Mouse (Mus musculus): ENCODE data around the gene C8a. TPM values are rescaled to one million over a fixed set of nuclear protein-coding genes. Genes with fewer than 3 reads are reported as not detected.

C8a gene
- total RNA-seq, 2 experiments from 2014 or later: not detected

DNA sequence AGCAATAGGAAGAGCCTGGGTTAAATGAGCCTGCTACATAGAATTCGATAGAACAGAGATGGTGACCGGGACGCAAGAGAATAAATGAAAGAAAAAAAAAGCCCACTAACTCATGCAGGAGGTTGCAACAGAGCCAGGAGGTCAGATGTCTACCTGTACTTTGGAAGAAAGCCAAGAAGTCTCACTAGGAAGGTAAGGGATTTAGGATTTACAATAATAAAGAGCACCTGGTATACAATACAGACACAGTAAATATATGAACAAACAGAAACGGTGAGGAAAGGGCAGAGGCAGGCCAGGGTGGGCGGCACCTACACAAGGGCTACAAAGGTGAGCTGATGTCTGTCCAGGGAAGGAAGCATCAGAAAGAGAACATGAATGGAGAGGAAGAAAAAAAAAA, 34.0 kb downstream of the C8a start:
- DNase-seq: no peak

- no peak for DNase-seq
Observed at GRCm38 (mm10) chr4:104838342-104838741, 37.9 kb downstream of the C8a start.

DNA sequence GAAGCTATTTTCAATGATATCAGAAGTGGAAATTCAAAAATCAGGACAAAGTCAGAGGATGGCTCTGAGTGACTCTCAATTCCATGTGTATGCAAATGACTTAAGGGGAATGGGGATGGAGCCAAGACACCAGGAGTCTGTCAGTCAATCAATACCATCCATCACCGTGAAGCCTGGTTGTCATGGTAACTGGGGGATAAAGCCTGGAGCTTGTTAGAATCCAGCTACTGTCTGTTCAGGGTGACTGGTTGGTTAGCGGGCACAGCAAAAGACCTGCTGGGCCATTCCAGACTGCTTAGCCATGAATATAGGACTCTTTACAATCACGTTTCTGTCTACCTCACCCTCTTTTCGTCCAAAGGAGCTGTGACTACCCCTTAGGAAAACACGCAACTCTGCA, 41.1 kb downstream of the C8a start:
- no peak for DNase-seq

DNA sequence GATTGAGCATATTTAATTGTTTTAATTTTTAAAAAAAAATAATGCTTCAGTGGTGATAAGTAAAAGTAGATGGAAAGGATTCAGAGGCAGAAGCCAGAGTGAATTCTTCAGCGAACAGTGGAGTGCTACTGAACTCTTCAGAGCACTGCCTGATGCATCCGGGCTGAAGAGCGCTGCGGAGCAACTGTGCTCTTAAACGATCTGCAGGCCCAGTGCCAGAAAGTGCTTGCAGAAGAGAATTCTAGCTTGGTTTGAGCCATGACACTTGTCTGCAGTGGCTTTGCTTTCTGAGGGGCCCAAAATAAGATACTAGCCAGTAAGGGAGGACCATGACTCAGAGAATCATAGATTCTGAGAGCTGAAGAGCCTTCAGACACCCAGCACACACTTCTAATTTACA, 47.3 kb downstream of the C8a start:
- no peak for DNase-seq

GRCm38 (mm10) chr4:104824381-104825077, 51.7 kb downstream of the C8a start:
- no peak for DNase-seq

DNA sequence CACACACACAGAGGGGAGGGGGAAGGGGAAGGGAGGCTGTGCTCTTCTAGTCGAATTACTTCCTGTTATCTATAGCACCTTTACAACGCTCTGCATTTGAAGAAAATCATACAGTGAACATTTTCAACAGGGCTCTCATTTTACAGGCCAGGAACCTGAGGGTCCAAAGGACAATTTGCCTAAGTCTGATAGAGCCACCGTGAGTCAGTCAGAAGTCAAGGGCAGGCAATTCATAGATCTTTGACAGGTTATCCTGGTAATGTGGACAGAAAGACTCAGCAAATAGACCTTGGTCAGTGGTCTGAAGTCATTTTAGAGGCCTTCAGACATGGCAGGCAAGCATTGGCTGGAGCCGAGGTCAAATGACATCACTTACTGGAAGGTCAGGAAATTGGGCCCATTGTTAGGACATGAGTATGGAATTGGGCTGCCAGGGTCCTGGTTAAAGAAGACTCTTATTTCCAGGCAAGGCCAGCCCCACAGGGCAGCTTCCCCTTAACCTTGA, 52.5 kb downstream of the C8a start:
- DNase-seq: no peak

DNA sequence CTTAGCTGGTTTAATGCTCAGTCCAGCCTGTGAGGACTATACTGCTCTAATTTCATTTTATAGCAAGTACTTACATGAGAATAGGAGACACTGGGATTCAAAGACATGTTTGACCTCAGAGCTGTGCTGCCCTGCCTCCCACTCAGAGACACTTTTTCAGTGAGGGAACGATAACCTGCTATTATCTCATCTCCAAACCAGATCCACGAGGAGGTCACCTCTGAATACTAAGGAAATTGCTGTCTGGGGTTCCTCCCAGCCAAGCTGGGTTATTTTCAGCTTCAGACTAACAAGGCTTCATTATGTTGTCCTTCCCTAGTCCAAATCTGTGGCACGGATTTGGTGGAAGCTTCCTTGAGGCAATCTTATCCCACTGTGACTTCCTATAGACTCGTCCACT, 56.3 kb downstream of the C8a start:
- no peak for DNase-seq

- no peak for DNase-seq
Observed at GRCm38 (mm10) chr4:104818986-104819385, 57.2 kb downstream of the C8a start.

DNA sequence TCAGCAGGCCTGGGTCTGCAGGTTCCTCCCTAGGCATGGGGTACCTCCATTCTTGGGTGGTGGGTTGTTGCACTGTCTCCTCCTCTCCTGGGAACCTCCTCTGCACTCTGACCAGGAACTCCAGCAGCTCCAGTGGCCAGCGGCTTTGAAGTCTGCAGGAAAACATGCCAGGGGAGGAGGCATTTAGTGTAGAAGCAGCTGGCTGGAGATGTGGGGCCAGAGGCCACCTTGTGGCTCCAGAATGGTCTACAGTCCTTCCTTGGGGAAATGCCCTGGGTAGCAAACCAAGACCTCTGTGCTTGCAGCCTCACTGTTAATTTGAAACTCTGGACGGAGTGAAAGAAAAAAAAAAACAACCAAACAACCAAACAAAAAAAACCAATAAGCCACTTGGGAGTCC, 58.7 kb downstream of the C8a start:
- no peak for DNase-seq

- DNase-seq: no peak
Observed at GRCm38 (mm10) chr4:104816519-104817232, 59.5 kb downstream of the C8a start.

DNA sequence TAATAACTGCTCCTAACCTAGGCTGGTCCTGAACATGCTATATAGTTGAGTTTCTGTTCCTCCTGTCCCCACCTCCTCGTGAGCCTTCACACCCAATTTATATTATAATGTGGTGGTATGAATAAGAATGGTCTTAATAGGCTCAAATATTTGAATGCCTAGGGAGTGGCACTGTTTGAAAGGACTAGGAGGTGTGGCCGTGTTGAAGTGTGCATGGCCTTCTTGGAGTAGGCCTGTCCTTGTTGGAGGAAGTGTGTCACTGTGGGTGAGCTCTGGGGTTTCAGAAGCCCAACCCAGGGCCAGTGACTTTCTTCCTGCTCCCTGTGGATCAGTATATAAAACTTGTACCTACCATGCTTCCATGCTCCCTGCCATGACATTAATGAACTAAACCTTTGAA, 62.6 kb downstream of the C8a start:
- DNase-seq: no peak

DNA sequence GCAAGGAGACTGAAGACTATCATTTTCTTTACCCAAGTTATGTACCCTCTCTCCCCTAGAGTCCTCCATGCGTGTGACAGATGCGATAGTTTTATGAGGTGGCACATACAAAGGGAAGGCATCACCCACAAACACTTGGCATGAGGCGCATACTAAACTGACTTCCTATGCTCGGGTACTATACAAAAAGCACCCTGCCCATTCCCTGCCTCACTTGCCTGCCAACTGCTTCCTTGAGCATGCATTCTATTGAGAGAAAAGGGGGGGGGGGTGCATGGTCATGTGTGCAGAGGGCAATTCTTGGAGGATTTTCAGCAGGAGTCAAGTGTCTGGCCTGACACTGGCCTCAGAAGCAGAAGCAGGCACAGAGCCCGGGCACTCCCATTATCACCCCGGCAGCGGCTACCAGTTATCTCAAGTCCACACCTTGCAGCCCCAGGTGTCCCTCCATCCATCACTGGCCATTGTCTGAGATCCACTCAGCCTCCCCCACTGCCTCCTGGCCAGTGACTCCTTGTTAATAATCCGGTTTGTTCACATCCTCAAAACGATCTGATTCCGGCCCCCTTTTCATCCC, 65.4 kb downstream of the C8a start:
- no peak for DNase-seq

DNA sequence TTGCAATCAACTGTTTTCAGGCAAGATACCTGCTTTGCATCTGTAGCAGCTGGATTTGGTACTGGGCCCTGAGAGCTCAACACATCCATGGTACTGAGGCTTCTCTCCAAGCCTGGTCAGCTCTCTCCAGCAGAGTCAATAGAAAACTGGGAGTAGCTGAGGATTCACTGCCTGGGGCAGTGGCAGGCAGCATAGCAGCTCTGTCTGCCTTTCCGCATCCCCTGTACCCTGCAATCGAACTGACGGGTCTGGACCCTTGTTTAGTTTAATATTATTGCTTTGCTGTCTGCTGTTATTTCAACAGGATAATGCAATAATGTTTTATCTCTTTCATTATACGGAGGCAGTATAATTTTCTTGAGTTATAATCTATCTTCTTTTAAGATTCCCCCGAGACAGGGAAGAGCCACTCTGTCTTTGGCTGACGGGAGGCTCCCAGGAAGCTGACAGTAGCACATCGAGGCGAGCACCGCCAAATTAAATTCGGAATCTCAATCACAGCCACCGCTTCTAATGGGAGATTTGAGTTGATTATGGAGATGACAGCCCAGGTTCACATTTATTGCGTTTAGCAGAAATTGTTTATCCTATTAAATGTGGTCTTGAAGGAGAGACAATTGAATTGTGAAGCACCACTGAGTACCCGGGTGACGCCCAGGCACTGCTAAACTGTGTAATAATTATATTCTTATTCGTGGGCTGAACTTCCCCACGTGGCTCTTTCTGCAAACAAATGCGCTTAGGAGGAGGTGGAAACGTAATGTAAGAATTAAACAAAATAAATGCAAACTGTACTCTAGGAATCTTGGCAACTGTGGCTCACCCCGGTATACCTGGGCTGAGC, 70.6 kb downstream of the C8a start:
- DNase-seq: no peak

GRCm38 (mm10) chr4:104804100-104804499, 72.1 kb downstream of the C8a start:
- no peak for DNase-seq

GRCm38 (mm10) chr4:104801625-104802024, 74.6 kb downstream of the C8a start:
- no peak for DNase-seq

DNA sequence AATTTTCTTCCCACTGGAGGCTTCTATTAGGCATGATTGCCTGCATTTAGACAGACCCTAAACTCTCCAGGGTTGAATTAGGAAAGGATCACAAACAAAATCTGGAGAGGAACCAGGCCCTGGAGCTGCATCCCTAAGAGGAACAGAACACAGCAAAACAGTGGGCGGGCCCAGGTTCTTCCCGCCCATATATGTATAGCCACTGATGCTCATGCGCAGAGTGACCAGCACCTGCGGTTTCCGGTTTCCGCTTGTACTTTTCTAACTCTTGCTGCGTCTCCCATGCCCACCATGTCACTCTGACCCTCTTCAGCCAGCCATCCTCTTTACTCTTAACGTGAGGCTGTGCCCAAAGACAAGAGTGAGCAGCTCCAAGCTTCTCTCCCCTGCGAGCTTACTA, 77.2 kb downstream of the C8a start:
- no peak for DNase-seq

DNA sequence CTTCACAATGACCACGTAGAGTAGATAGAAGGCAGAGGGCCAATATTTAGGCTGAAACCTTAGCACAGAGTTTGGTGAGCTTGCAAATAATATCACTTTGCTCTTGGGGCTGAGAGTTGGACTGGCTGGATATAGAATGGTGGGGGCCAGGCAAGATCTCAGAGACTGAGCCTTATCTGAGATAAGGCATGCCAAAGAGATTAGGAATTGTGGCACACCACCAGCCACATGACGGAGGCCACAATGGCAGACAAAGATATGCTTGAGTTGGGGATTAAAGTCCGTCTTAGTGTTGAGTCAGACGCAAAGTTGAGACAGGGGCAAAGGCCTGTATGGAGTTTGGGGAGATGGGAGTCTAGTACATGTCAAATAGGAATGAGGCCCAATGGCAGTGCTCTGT, 84.1 kb downstream of the C8a start:
- DNase-seq: no peak

- DNase-seq: no peak
Observed at GRCm38 (mm10) chr4:104782346-104782745, 93.9 kb downstream of the C8a start.

DNA sequence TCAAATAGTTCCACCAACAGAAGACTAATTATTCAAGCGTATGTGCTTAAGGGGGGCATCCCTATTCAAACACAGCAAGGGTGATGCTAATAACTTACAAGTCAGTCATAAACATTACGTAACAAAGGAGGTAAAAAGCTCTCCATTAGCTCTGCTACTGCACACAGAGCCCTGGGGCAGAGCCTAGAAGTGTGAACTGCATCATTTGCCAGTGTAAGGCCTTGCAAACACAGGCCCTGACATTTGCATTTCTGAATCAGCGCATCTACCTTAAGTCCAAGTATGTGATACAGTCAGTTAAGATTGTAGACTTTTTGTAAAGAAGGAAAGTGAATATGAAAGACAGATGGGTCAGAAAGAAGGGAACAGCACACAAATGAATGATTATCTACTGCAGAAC, 94.8 kb downstream of the C8a start:
- no peak for DNase-seq

DNA sequence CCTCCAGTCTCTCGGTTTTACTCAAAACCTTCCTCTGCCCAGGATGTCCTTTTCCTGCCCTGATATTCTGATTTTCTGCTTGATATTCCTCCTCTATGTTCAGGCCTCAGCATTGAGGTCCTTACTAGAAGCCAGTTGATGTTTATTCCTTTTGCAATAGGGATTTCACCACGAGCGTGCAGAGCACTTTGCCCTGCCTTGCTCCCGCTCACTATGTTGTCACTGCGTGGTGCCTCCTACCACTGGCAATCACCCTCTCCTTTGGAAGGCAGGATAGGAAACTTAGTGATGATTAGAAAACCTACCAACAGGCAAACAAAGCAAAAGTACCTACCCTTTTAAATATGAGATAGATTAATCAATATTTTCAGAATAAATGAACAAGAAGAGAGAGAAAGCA, 96.7 kb downstream of the C8a start:
- DNase-seq: no peak

DNA sequence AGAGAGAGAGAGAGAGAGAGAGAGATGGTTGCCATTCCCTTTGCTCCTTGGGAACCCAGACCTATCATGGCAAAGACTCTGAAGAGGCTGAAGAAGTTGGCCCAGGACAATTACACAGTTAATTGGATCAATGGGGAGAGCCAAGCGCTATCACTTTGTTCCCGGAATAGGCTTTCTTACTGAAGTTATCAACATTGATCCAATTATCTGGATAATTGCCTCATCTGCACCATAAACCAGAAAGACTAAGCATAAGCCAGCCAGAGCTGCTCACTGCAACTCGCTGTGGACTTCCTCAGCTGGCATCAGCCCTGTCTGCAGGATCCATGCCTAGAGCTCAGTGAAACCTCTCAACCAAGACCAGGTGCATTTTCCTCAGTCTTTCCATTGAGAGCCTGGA, 100.6 kb downstream of the C8a start:
- DNase-seq: no peak

DNA sequence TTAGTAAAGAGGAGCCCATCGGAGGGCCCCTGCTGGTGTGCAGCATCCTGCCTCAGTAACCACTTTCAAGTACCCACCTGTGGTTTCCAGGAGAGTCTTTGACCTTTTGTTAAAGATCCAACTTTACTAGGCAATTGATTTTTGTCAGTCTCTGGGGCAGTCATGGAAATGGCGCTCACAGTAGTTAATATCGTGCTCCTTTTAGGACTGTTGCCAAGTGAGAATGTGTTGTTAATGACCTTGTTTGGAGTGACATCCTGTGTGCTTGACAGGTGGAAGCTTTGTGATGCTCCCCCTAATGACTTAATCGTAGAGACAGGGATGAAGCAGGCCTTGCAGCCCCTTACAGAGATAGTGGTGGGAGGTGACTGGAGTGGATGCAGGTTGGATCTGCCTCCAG, 105.9 kb downstream of the C8a start:
- no peak for DNase-seq

DNA sequence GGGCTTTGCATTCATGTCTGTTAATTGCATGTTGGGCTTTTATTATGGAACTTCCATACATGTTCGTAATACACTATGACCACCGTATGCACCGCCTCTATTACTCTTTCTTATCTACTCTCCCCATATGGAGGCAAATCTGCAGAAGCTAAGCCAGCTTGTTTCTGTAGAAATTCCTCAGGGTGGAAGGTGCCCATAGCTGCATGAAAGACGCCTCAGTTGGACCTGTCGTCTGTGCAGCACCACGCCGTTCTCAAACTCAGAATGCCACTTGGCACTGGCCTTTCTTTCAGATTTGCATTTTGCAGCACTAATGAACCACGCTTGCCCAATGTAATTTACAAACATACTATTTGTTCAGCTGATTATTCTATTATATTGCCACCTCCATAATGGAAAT, 106.6 kb downstream of the C8a start:
- no peak for DNase-seq

Data from heart, adult 18-20 months (tissue).